Mouse (Mus musculus): ENCODE measurements around the gene Klf16.

- TF ChIP-seq CTCF (IDR thresholded peaks at IDR 0.05; ENCODE audit: low read depth) (no peak), EP300 (IDR thresholded peaks at IDR 0.05; ENCODE audit: low read depth) (no peak)
These were observed 3.2 kb downstream of the Klf16 start for GRCm38 (mm10) chr10:80573944-80574343.
